Mouse (Mus musculus) skeletal muscle tissue, adult 2 months (tissue): Measurements from ENCODE around the gene Myo1d.

Experiments
- DNase-seq: peaks from one replicate; pipeline ENCODE4 v3.0.0-alpha.2; 2012; ENCODE audit warnings: low read depth, low spot score

Gene Myo1d

GRCm38 (mm10) chr11:80779527-80780344 is at the start of gene Myo1d:
TSS of gene Myo1d (minus strand) at chr11:80780025.
- peak; percentile 64 for DNase-seq

DNA sequence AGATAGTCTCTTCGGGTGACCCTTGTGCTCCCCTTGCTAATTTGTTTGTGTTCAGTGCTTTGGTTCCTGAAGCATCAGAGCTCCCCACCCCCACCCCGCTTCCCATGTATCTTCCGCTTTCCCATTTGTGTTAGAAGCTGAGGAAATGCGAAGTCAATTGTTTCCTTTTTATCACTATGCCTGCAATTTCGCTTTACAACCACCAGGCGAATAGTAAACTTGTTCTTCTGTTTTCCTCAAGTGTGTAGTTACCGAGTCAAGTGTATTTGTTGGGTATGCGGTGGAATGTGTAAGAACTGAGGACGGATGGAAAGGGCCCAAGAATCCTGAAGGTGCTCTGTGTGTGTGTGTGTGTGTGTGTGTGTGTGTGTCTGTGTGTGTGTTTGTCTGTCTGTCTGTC is 42.0 kb upstream of the Myo1d start:
- DNase-seq: no peak

DNA sequence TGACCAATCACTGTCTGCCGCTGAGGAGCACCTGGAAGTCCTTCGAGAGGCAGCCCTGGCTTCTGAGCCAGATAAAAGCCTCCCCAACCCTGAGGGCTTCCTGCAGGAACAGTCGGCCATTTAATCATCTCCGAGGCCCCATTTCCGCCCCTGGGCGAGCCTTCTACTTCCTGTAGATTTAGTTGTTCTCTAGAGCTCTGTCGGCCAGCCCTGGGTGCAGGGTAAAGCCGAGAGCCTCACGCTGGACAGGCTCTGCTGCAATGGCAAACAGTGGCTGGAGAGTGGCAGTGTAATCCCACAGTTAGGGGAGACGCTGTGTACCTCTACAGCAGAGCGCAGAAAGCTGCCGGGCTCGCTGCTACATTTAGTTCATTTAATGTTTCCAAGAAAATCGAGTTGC is 41.5 kb upstream of the Myo1d start:
- DNase-seq: no peak

DNA sequence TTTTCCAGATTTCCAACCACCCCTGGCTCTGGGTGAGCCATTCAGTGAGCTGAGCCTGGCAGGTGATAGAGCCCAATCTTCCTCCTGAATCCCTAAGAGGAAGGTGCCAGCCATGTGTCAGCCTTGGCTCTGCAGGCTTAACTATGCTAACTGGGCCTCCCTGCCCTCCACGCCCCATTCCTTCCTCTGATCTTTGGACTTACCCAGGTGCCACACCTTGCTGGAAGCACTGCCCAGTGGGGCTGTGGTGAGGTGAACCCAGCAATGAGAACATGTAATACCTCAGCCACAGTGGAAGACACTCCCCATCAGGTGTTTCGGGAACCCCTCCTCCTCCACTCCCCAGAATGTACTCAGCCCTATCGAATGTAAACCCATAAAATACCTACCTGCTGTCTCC is 40.3 kb upstream of the Myo1d start:
- no peak for DNase-seq

DNA sequence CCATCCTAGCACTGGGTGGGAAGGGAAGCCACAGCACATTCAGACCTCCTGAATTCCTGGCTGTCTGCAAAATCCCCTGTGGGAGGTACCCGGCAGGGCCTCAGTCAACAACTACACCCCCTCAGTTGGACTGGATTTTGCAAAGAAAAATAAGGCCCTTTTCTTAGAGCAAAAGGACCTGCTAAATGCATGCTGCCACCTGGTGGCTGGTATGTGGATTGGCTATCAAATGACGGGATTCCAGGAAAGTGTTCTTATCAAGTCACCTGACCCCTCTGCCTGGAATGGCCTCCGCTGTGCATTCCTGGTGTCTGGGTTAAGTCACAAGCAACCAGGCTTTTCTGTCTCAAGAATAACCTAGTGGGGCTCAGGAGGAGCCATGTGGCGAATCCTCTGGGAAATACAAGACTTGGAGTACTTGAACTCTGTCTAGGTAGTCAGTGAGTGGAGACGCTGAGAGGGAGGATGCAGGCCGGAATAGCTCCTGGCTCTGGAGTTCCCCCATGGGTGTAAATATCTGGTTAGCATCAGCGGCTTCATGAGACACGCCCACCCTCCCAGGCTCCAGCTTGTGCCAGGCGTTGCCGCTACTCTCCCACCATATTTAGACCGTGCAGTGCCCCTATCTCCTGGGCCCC is 38.4 kb upstream of the Myo1d start:
- peak; percentile 42 for DNase-seq

GRCm38 (mm10) chr11:80815354-80815753 is 35.5 kb upstream of the Myo1d start:
- no peak for DNase-seq

DNA sequence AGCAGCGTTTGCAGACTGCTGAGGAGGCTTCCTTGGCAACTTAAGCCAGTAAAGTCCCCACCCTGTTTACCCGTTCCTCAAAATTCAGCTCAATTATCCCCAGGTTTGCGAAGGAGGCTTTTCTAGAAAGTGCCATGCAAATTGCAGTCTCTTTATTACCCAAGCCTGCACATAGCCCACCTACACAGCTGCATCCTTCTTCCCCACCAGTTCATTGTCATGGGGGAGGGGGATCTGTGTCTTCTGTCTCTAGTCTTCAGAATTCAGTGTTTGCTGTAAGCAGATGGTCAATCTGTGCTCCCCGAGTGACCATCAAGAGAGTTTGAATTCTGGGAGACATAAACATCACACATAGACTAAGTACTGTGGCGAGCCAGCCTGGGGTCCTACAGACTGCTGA is 31.3 kb upstream of the Myo1d start:
- no peak for DNase-seq

DNA sequence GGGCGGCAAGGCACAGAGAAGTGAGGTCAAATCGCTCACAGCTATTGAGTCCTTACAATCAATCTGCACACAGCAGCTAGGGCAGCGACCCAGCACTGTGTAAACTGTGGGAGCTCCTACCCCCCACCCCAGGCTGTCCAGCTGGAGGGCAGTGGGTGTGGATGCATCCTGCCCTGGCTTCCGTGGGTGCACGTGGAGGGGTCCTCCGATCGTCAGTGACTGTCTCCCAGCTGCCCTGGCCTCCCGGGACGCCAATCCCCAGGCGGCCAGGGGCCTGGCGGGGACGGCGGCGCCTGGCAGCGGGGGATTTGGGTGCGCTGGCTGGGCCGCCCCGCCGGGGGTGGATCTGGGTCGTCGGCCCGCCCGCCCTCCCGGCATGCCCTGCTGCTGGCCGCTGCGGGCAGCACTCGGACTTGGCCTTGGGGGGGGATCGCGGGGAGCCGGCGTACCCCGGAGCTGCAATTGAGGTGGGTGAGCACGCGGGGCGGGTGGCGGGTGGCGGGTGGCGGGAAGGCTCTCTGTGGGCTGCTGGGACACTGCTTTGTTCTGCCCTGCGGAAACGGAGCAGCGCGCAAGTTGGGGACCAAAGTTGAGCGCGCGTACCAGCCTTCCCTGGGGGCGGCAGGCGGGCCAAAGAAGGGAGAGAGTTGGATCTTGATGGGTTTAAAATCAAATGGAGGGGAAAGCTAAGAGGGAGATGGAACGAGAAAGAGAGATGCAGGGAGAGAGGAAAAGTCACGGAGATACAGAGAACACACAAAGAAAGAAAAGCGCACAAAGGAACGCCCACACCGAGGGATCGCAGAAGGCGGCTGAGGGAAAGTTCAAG is 30.4 kb upstream of the Myo1d start, which contains the start of gene Tmem98:
Gene Tmem98 (plus strand): TSS at position 183 of the 829 bp plus-strand sequence.
- no peak for DNase-seq

DNA sequence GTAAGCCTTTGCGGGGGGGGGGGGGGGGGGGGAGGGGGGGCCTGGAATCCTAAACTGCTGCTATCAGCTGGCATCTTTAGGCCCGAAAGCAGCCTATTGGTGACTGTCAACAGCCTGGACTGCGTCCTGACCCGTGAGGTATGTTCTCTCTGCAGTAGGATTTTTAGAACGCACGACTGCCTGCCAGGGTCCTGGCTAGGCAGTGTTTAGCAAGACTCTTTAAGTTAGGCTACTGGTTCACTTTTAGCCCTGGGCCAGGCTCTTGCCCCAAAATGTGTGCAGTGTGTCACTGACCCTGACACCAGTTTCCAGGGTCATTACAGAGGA is 29.8 kb upstream of the Myo1d start:
- no peak for DNase-seq

DNA sequence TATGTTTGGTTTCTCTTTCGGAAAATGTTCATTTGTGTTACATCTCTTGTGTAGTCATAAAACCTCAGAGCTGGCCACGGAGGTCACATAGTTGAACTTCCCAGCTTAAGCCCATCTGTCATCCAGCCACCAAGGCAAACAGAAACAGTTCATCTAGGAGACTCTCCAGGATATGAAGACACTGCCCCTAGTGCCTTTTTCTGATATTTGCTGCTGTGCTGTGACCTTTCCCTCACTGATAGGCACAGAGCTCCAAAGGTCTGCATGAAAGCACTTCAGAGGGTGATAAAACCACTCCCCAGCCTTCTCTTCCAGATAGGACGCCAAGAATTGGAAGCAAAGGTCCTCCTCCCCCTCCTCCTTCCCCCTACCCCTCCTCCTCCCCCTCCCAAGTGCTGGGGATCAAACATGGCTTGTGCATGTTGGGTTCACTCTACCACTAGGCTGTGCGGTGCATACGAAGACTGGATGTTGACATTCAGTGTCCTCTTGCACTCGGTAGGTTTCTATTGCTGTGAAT is 28.8 kb upstream of the Myo1d start:
- no peak for DNase-seq

GRCm38 (mm10) chr11:80802706-80803105 is 22.9 kb upstream of the Myo1d start:
- no peak for DNase-seq

- no peak for DNase-seq
These were observed 20.2 kb upstream of the Myo1d start for GRCm38 (mm10) chr11:80799979-80800378.

DNA sequence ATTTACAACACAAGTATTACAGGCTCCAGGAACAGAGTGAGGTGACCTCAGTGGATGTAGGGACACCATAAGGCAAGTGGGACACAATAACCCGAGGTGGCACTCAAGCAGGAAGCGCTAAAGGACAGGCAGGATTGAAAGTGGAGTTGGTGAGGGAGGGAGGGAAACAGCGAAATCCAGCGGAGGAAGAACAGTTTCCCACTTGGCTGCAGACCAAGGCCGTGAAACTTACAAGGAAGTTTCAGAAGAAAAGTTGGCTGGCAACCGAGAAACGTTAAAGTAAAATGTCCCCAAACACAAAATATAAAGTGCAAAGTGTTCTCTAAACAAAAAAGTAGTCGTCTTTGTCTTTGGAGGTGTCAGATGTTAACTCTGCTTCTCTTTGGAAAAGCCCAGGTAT is 15.6 kb upstream of the Myo1d start:
- no peak for DNase-seq

DNA sequence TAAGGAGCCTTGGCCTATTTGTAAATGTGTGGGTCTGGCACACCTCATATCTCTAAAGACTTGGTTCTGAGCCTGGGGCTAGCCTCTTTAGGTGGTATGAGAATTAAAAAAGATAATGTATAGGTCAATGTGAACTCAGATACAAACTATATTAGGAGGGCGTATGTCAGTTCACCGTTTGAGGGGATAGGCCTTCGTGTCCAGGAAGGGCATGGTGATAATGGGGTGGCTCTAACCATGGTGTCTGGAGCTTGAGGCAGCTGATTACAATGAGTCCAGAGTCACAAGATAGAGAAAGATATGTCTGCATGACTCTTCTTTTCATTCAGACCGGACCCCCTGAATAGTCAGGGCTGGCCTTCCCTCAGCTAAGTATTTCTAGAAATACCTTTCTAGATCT is 14.5 kb upstream of the Myo1d start:
- no peak for DNase-seq

GRCm38 (mm10) chr11:80793386-80793785 is 13.6 kb upstream of the Myo1d start:
- no peak for DNase-seq

- no peak for DNase-seq
These were observed 12.0 kb upstream of the Myo1d start for GRCm38 (mm10) chr11:80791677-80792432.

DNA sequence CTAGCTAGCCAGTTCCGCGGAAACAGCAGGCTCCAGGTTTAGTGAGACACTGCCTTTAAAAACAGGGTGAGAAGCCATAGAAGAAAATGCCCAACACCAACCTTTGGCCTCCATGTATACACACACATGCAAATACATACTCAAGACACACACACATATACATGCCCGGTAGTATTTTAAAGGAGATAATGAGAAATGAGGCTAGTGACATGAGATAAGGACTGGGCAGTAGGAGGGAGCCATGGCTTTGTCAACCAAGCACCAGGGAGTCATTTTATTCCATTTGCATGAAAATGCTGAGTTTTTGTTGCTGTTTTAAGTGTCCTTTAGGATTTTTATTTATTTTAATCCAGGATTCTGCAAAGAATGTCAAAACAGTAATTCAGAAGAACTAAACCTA is 10.6 kb upstream of the Myo1d start:
- no peak for DNase-seq

- no peak for DNase-seq
These were observed 9.9 kb upstream of the Myo1d start for GRCm38 (mm10) chr11:80789647-80790240.

GRCm38 (mm10) chr11:80785672-80786071 is 5.8 kb upstream of the Myo1d start:
- no peak for DNase-seq

DNA sequence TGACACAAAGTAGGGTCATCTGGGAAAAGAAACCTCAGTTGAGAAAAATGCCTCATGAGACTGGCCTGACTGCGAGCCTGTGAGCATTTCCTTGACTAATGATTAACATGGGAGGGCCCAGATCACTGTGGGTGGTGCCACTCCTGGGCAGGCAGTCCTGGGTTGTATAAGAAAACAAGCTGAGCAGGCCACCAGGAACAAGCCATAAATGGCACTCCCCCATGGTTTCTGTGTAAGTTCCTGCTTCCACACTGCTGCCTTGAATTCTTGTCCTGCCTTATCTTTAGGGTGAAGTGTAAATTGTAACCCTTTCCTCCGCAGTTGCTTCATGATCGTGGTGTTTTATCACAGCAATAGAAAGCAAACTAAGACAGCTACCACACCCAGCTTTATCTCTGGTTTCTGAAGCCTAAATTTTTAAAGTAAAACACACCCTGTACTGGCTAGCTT is 4.5 kb upstream of the Myo1d start:
- DNase-seq: no peak

DNA sequence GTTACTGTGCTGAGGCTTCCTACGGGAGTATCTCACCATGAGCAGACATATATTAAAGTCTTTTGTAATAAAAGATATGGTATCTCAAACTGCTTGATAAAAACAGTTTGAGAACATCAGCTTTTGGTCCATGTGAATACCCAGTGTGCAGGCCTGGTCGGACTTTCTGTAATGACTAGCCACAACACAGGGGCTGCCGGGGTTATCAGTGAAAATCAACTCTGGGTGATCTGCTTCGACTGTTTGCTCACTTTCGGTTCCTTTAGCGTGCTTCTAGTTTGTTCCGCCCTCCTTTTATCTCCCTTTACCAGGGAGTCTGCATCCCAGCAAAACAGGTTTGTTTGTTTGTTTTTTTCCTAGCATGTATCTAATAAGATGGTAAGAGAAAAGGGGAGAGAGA is 3.6 kb upstream of the Myo1d start:
- no peak for DNase-seq
